Mouse (Mus musculus): ENCODE results near the gene Trim65.
A peak's percentile ranks its signal among the peaks of the same experiment; 100 is the strongest.
"Not testable (repeated sequence)": the region's sequence is repeated elsewhere in the genome, so short reads cannot be mapped to it uniquely, and the experiment has no call there.

The Trim65 gene

GRCm38 (mm10) chr11:116108464-116109137 lies 22.3 kb downstream of the Trim65 start:
- no peak for DNase-seq (ENCODE audit: extremely low read depth, low read depth)

- no peak for DNase-seq (ENCODE audit: extremely low read depth, low read depth)
Observed at GRCm38 (mm10) chr11:116107777-116108285, 23.1 kb downstream of the Trim65 start.

GRCm38 (mm10) chr11:116106963-116107776 lies 23.8 kb downstream of the Trim65 start:
- DNase-seq (ENCODE audit: extremely low read depth, low read depth) = no peak

- DNase-seq (ENCODE audit: extremely low read depth, low read depth) = no peak
Observed at GRCm38 (mm10) chr11:116106154-116106962, 24.6 kb downstream of the Trim65 start.

GRCm38 (mm10) chr11:116105065-116105464 lies 25.9 kb downstream of the Trim65 start:
- DNase-seq (ENCODE audit: extremely low read depth, low read depth) = no peak

GRCm38 (mm10) chr11:116104006-116104646 lies 26.8 kb downstream of the Trim65 start:
- no peak for DNase-seq (ENCODE audit: extremely low read depth, low read depth)

- DNase-seq (ENCODE audit: extremely low read depth, low read depth) = no peak
Observed at GRCm38 (mm10) chr11:116103572-116103971, 27.4 kb downstream of the Trim65 start.

GRCm38 (mm10) chr11:116102472-116102871 lies 28.5 kb downstream of the Trim65 start:
- DNase-seq (ENCODE audit: extremely low read depth, low read depth) = no peak

GRCm38 (mm10) chr11:116101931-116102381 lies 29.0 kb downstream of the Trim65 start:
- DNase-seq (ENCODE audit: extremely low read depth, low read depth) = no peak

- no peak for DNase-seq (ENCODE audit: extremely low read depth, low read depth)
Observed at GRCm38 (mm10) chr11:116100839-116101238, 30.1 kb downstream of the Trim65 start.

GRCm38 (mm10) chr11:116100385-116100784 lies 30.5 kb downstream of the Trim65 start:
- no peak for DNase-seq (ENCODE audit: extremely low read depth, low read depth)

- no peak for DNase-seq (ENCODE audit: extremely low read depth, low read depth)
Observed at GRCm38 (mm10) chr11:116099462-116099861, 31.5 kb downstream of the Trim65 start.

GRCm38 (mm10) chr11:116098711-116099460 lies 32.0 kb downstream of the Trim65 start:
- no peak for DNase-seq (ENCODE audit: extremely low read depth, low read depth)

- no peak for DNase-seq (ENCODE audit: extremely low read depth, low read depth)
Observed at GRCm38 (mm10) chr11:116096213-116097108, 34.5 kb downstream of the Trim65 start.

- no peak for DNase-seq (ENCODE audit: extremely low read depth, low read depth)
Observed at GRCm38 (mm10) chr11:116095573-116095972, 35.4 kb downstream of the Trim65 start.

GRCm38 (mm10) chr11:116093771-116094565 lies 37.0 kb downstream of the Trim65 start:
- peak; percentile 92 for DNase-seq (ENCODE audit: extremely low read depth, low read depth)

- not testable (repeated sequence) for DNase-seq (ENCODE audit: extremely low read depth, low read depth)
Observed at GRCm38 (mm10) chr11:116092959-116093358, 38.0 kb downstream of the Trim65 start.

- no peak for DNase-seq (ENCODE audit: extremely low read depth, low read depth)
Observed at GRCm38 (mm10) chr11:116091591-116091990, 39.3 kb downstream of the Trim65 start.
